Mouse (Mus musculus) gastrocnemius, adult 2 months (tissue): ENCODE results near the gene Parp8. TPM values are rescaled to one million over a fixed set of nuclear protein-coding genes. Genes with fewer than 3 reads are reported as not detected.
A peak's percentile ranks its signal among the peaks of the same experiment; 100 is the strongest.

Experiments
- DNase-seq: peaks from one replicate; pipeline ENCODE4 v3.0.0; 2022
- H3K27ac ChIP-seq: fragments of 200-600 bp; 2 replicates; pipeline ENCODE4 v1.8.1; 2022; ENCODE audit warnings: mild to moderate bottlenecking
- H3K4me3 ChIP-seq: fragments of 200-600 bp; 2 replicates; pipeline ENCODE4 v1.8.1; 2022; ENCODE audit warnings: mild to moderate bottlenecking, moderate library complexity
- CTCF ChIP-seq: fragments of 200-600 bp; IDR thresholded peaks from 2 replicates; pipeline ENCODE4 v1.8.1; 2022; ENCODE audit warnings: antibody characterized with exemption, mild to moderate bottlenecking, moderate library complexity
- intact Hi-C: fragments of 180-260 bp; cut with DNase I; formaldehyde crosslinking; loops from one replicate; pipeline ENCODE4 v1.15.1; 2025
- total RNA-seq, 2 experiments: library from RNA; stranded (reverse); gene quantifications; 2 replicates each; pipeline ENCODE4 v1.2.3; 2021

Parp8 gene
- total RNA-seq, 2 experiments from 2014 or later: 12.9 to 14.5 TPM

DNA sequence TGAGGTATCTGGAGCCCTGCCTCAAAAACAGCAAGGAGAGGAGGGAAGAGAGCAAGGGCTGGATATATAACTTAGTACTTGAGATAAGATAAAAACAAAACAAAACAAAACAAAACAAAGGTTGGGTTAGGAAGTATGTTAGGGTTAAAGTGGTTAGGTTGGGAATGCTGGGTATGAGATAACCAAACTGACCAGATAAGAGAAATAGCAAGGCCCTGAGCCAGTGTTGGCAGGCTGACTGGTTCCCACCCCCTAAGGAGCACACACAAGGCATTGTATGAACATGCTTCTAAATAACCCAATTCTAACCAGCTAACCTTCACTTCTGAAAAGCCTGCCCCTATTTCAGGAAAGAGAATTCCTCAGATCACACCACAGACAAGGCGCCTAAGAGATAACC is 7.1 kb upstream of the Parp8 start:
- intact Hi-C loops: no loop called here
- Histone ChIP-seq H3K4me3 (no peak overlapping the region), H3K27ac (no peak overlapping the region)
- no peak for DNase-seq
- TF ChIP-seq CTCF: no peak

DNA sequence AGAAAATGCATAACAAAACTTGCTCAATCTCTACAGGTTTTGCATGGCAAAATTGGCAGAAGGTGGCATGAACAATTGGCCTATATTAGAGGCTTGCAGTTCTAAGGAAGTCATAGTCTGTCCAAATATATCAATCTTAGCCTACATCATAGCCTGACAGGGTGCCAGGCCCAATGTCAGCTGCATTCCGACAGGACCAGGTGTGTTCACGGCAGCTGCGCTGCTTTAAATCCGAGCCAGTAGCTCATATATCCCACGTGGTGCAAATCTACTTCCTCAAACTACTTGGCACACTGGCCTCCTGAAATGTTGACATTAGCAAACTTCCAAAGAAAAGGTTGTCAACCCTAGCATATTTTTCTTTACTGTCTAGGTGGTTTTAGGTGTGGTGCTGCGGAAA is 6.2 kb upstream of the Parp8 start:
- intact Hi-C loops: no loop called here
- no peak overlapping the region for H3K4me3 ChIP-seq
- no peak overlapping the region for H3K27ac ChIP-seq
- no peak for TF ChIP-seq CTCF
- no peak for DNase-seq

DNA sequence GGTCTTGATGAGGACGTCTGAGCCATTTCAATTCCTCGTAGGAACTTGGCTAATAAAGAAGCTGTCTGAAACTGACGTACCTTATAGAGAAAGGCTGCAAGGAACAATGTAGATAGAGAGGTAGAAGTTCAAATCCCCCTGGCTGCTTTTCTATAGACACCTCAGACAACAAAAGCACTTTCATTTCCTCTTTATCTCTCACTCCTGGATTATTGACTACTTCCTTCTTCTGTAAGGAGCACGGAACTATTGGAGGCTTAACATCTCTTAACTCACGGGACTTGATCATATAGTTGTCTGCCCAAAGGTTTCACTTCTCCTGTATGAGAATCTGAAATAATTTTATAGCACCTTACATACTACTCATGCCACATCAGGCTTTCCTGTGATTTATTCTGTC is 2.9 kb upstream of the Parp8 start:
- Histone ChIP-seq H3K4me3 (no peak overlapping the region), H3K27ac (no peak overlapping the region)
- no peak for DNase-seq
- intact Hi-C loops: loop anchor here (5.0 kb wide), 1 partner anchor 99 kb away; no protein-coding TSS in a partner anchor
- TF ChIP-seq CTCF: no peak

DNA sequence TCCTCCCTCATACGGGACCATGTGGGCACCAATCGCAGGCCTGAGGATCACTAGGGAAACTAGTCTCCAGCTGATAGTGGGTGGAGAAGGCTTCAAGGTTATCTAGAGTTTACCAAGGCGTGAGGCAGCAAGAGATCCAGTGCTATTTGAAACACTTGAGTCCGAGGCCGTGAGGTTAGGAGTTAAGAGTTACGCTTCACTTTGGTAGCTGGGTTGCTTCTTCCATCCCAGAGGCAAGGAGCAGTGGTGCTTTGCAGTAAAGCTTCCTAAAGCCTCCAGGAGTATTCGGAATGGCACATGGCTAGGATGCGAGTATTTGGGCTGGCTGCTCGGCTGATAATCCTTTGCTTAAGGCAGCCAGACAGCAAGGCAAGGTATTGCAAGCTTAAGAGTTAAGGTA is 2.0 kb upstream of the Parp8 start:
- H3K4me3 ChIP-seq: no peak overlapping the region
- no peak overlapping the region for H3K27ac ChIP-seq
- intact Hi-C loops: loop anchor here (5.0 kb wide), 1 partner anchor 100 kb away; no protein-coding TSS in a partner anchor
- DNase-seq: no peak
- TF ChIP-seq CTCF: no peak

DNA sequence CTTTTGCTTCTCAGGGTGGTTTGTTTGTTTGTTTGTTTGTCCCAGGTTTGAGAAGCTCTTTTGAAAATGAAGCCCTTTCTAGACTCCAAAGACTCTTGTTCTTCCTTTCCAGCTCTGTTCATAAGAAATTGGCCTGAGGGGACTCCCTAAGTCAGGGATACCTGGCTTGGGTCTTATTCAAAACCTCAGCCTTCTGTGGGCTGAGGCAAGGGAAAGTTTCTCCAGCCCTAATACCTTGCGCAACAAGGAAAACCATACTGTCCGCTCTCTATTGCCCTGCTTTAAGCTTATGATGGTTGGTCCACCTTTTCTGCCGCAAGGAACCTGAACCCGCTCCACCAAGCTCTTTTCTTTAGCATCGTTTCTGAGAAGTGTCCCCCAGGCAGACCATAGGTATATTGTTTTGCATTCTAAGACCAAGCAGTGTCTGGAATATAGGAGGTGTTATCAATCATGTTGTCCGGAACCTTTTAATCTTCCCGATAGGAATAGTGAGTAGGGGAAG is 991 bp upstream of the Parp8 start:
- intact Hi-C loops: loop anchor here (5.0 kb wide), 1 partner anchor 101 kb away; no protein-coding TSS in a partner anchor
- peak overlapping the region; percentile 85 for H3K27ac ChIP-seq
- no peak for TF ChIP-seq CTCF
- DNase-seq: no peak
- H3K4me3 ChIP-seq: peak overlapping the region; percentile 96

DNA sequence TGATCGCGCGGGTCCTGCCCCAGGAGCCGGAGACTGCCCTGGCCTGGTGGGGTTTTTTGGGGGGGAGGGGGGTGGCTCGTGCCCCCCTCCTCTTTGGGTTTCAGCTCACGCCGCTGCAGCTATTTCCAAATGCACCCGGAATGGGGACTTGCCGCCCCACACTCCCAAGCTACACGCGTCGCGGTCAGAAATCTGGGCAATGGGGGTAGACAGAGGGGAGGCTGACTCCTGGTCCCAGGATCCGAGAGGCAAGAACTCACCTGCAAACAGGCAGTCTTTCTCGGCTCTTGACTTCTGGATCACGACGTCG is 466 bp downstream of the Parp8 start:
- no peak for TF ChIP-seq CTCF
- intact Hi-C loops: loop anchor here (5.0 kb wide), 3 partner anchors 38 to 102 kb away; no protein-coding TSS in a partner anchor
- peak overlapping the region; percentile 85 for H3K27ac ChIP-seq
- H3K4me3 ChIP-seq: peak overlapping the region; percentile 96
- DNase-seq: no peak

DNA sequence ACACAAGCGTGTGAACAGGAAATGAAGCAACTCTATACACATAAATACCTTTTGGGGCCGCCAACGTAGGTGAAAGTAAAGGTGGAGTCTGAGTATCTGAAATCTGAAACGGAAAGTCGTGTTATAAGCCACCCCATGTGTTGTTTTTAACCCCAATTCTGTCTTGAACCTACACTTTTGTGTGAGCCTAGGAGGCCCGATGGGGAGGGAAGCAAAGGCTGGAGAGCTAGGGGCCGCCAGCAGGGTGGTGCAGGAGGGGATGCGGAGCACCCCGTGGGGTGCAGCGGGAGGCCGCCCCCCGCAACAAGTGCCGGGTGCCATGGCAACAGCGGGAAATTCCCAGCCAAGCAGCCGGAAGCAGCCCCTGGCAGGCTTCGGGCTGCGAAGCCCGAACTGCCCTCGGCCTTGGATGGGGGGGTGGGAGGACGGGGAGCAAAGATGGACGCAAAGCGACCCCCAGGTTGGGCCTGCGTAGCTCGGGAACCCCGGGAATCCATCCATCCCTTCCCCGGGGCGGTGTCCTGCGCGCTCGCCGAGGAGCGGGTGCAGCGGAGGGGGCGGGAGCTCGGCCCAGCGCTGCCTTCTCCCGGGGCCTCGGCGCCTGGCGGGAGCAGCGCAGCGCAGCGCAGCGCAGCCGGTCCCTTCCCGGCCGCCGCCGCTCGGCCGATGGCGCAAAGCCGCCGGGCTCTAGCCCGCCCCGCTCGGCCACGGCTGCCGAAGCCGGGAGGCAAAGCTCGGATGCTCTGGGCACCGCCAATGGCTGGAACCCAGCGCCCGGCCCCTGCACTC is 1.0 kb downstream of the Parp8 start:
- peak; percentile 85 for DNase-seq
- H3K4me3 ChIP-seq: peak overlapping the region; percentile 96
- intact Hi-C loops: loop anchor here (5.0 kb wide), 2 partner anchors 37 to 82 kb away; no protein-coding TSS in a partner anchor
- H3K27ac ChIP-seq: peak overlapping the region; percentile 85
- TF ChIP-seq CTCF: peak; percentile 25; the same call in 1 of the 2 replicates

DNA sequence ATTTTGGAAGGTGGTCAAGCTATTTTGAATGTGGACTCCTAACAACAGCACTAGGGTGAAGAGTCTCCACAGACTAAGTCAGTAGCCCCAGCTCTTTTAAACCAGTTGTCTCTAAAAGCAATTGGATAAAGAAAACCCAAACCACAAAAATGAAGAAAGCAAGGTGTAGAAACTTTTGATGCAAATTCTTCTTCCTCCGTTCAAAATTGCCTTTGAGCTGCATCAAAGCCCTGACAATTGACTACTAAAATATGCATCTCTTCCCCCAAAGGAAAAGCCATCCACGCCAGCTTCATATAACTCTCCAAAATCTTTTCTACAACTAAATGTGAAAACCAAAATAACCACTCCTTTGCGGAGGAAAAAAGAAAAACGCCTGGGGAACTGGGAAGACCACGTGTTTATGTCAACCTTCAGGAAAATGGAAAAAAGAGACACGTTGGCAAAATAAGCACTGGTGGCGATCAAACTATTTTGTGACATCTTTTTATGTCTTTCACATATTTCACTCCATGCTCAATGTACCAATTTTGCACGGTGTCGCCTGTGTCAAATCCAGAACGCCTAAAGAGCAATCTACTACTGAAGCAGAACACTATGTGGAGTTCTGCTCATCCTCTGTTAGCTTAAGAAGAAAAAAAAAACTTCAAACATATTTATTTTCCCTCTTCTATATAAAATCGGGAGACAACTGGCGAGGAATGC is 1.8 kb downstream of the Parp8 start:
- no peak for TF ChIP-seq CTCF
- intact Hi-C loops: loop anchor here (5.0 kb wide), 2 partner anchors 36 to 81 kb away; no protein-coding TSS in a partner anchor
- no peak for DNase-seq
- Histone ChIP-seq H3K27ac (peak overlapping the region; percentile 85), H3K4me3 (peak overlapping the region; percentile 96)

DNA sequence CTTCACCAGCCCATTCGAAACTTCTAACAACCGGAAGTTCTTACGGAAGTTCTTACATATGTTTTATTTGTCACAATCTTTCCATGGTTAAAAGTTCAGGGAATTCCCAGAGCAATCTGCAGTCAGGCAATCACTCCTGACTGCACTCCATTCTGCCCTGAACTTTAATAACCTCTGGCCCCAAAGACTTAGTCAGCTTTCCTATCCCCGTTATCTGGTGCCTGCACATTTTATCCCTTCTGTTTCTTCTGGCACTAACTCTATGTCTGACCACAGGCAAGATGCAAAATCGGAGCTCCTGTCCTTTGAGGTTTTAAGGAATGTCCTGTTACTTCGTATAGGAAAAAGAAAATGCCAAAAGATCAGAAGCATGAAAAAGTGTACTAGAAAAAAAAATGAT is 4.7 kb downstream of the Parp8 start:
- intact Hi-C loops: loop anchor here (5.0 kb wide), 2 partner anchors 33 to 78 kb away; no protein-coding TSS in a partner anchor
- H3K27ac ChIP-seq: peak overlapping the region; percentile 76; the same call in 1 of the 2 replicates
- DNase-seq: no peak
- H3K4me3 ChIP-seq: no peak overlapping the region
- no peak for TF ChIP-seq CTCF

DNA sequence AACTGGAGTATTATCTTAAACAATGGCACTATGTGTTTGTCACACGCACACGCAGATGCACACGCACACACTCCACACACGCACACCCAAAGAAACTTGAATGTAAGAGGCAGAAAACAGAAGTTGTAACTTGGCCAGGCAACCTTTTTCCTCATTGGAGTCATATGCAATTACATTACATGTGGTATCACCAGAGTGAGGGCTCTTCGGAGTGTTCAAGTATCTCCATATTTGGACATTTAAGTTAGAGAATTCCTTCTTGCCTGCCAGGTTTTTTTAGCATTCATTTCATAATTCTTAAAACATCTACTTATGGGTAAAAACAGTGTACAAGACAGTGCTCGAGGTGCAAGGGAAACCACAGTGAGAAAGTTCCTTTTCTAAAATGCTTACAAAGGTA is 6.7 kb downstream of the Parp8 start:
- DNase-seq: no peak
- Histone ChIP-seq H3K27ac (no peak overlapping the region), H3K4me3 (no peak overlapping the region)
- intact Hi-C loops: no loop called here
- TF ChIP-seq CTCF: no peak

DNA sequence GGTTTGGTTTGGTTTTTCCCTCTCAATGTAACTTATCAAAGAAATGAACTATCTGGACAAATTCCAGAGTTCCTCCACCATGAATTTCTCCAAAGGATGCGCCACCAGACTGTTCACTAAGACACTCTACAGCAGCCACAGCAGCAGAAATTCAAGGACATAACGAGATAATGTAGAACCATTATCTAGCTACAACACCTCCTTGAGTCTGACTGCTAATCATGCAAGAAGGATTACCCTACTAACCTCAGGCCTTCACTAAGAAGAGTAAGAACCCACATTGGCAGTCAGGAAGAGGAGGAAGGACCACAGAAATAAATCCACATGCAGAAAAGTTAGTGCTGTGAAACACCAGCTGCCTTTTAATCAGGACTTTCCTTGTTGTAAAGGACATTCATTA is 11.8 kb downstream of the Parp8 start:
- intact Hi-C loops: no loop called here
- Histone ChIP-seq H3K4me3 (no peak overlapping the region), H3K27ac (no peak overlapping the region)
- TF ChIP-seq CTCF: no peak
- no peak for DNase-seq

DNA sequence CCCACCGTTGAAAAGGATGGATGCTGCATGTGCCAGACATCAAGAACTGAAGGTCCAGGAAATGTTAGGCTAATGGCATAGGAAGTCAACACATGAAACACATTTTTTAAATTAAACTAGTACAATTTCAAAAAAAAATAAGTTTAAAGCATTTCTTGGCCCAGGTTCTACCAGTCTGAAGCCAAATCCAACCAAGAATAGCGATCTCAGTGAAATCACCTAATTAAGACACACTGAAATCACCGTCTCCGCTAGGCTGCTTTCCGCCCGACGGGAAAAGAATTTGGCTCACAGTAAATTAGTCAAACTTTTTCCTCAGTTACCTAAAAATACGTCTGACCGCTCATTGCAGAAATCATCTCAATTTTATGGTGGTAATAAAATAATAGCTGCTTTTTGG is 13.3 kb downstream of the Parp8 start:
- intact Hi-C loops: no loop called here
- DNase-seq: no peak
- no peak for TF ChIP-seq CTCF
- Histone ChIP-seq H3K4me3 (no peak overlapping the region), H3K27ac (no peak overlapping the region)

DNA sequence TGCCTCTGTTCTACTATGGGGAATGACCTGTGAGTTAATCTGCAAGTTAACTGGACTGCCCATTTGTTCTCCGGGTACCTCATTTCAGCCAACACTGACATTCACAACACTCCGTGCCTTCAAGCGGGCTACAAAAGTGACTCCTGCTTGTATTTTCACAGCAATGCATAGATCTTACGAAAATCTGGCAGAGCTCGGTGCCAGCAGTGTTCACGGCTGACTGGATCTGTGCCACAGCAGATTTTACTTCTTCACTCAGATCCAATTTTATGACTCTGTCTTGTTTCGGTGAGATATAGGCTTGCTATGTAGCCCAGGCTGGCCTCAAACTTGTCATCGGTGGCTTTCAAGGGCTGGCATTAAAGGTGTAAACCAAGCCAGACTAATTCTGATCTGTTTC is 15.2 kb downstream of the Parp8 start:
- TF ChIP-seq CTCF: no peak
- H3K4me3 ChIP-seq: no peak overlapping the region
- intact Hi-C loops: no loop called here
- no peak overlapping the region for H3K27ac ChIP-seq
- DNase-seq: no peak
